Mouse (Mus musculus): ENCODE results near the gene Ankrd39. TPM values are rescaled to one million over a fixed set of nuclear protein-coding genes. Genes with fewer than 3 reads are reported as not detected.
A peak's percentile ranks its signal among the peaks of the same experiment; 100 is the strongest.

Gene Ankrd39
- polyA plus RNA-seq, 1 experiment = 22.1 TPM

- WGBS = 87% methylated on average over 4 of the region's 4 CpGs
- Histone ChIP-seq H3K4me3 (replicated peaks; ENCODE audit: extremely low read depth, low read depth, low read length) (no peak overlapping the region), H3K4me1 (ENCODE audit: control insufficient read depth, insufficient read depth, low read length) (no peaks in the 10 kb centered on the region)
- DNase-seq = no peak
- no peak for TF ChIP-seq POLR2A (IDR thresholded peaks at IDR 0.05; ENCODE audit: borderline replicate concordance, extremely low read depth, low read depth, low read length)
- no peak for TF ChIP-seq CTCF (IDR thresholded peaks at IDR 0.05; ENCODE audit: insufficient read depth, low read length)
These were observed 18.0 kb downstream of the Ankrd39 start for GRCm38 (mm10) chr1:36529274-36529673.

GRCm38 (mm10) chr1:36528351-36528750 is 18.9 kb downstream of the Ankrd39 start:
- no peak for DNase-seq
- H3K4me1 ChIP-seq (ENCODE audit: control insufficient read depth, insufficient read depth, low read length) = no peaks in the 10 kb centered on the region
- no peak for TF ChIP-seq POLR2A (IDR thresholded peaks at IDR 0.05; ENCODE audit: borderline replicate concordance, extremely low read depth, low read depth, low read length)
- TF ChIP-seq CTCF (IDR thresholded peaks at IDR 0.05; ENCODE audit: insufficient read depth, low read length) = no peak
- H3K4me3 ChIP-seq (replicated peaks; ENCODE audit: extremely low read depth, low read depth, low read length) = no peak overlapping the region
- 11% methylated on average over 1 of the region's 1 CpGs for WGBS

GRCm38 (mm10) chr1:36526903-36527302 is 20.3 kb downstream of the Ankrd39 start:
- DNase-seq = no peak
- Histone ChIP-seq H3K4me1 (ENCODE audit: control insufficient read depth, insufficient read depth, low read length) (no peaks in the 10 kb centered on the region), H3K4me3 (replicated peaks; ENCODE audit: extremely low read depth, low read depth, low read length) (no peak overlapping the region)
- 83% methylated on average over 10 of the region's 10 CpGs for WGBS
- TF ChIP-seq POLR2A (IDR thresholded peaks at IDR 0.05; ENCODE audit: borderline replicate concordance, extremely low read depth, low read depth, low read length) (no peak), CTCF (IDR thresholded peaks at IDR 0.05; ENCODE audit: insufficient read depth, low read length) (no peak)

- WGBS = 89% methylated on average over 12 of the region's 12 CpGs
- TF ChIP-seq POLR2A (IDR thresholded peaks at IDR 0.05; ENCODE audit: borderline replicate concordance, extremely low read depth, low read depth, low read length) = no peak
- TF ChIP-seq CTCF (IDR thresholded peaks at IDR 0.05; ENCODE audit: insufficient read depth, low read length) = no peak
- Histone ChIP-seq H3K4me3 (replicated peaks; ENCODE audit: extremely low read depth, low read depth, low read length) (no peak overlapping the region), H3K4me1 (ENCODE audit: control insufficient read depth, insufficient read depth, low read length) (no peaks in the 10 kb centered on the region)
- DNase-seq = no peak
These were observed 21.5 kb downstream of the Ankrd39 start for GRCm38 (mm10) chr1:36525774-36526173.

GRCm38 (mm10) chr1:36524058-36524457 is 23.2 kb downstream of the Ankrd39 start:
- 68% methylated on average over 5 of the region's 5 CpGs for WGBS
- Histone ChIP-seq H3K4me3 (replicated peaks; ENCODE audit: extremely low read depth, low read depth, low read length) (no peak overlapping the region), H3K4me1 (ENCODE audit: control insufficient read depth, insufficient read depth, low read length) (no peaks in the 10 kb centered on the region)
- DNase-seq = no peak
- no peak for TF ChIP-seq CTCF (IDR thresholded peaks at IDR 0.05; ENCODE audit: insufficient read depth, low read length)
- TF ChIP-seq POLR2A (IDR thresholded peaks at IDR 0.05; ENCODE audit: borderline replicate concordance, extremely low read depth, low read depth, low read length) = no peak

GRCm38 (mm10) chr1:36523332-36524013 is 23.8 kb downstream of the Ankrd39 start:
- 70% methylated on average over 9 of the region's 9 CpGs for WGBS
- DNase-seq = no peak
- H3K4me1 ChIP-seq (ENCODE audit: control insufficient read depth, insufficient read depth, low read length) = no peaks in the 10 kb centered on the region
- H3K4me3 ChIP-seq (replicated peaks; ENCODE audit: extremely low read depth, low read depth, low read length) = no peak overlapping the region
- TF ChIP-seq CTCF (IDR thresholded peaks at IDR 0.05; ENCODE audit: insufficient read depth, low read length) = no peak
- no peak for TF ChIP-seq POLR2A (IDR thresholded peaks at IDR 0.05; ENCODE audit: borderline replicate concordance, extremely low read depth, low read depth, low read length)

GRCm38 (mm10) chr1:36522210-36522609 is 25.0 kb downstream of the Ankrd39 start:
- Histone ChIP-seq H3K4me1 (ENCODE audit: control insufficient read depth, insufficient read depth, low read length) (no peaks in the 10 kb centered on the region), H3K4me3 (replicated peaks; ENCODE audit: extremely low read depth, low read depth, low read length) (no peak overlapping the region)
- no peak for TF ChIP-seq POLR2A (IDR thresholded peaks at IDR 0.05; ENCODE audit: borderline replicate concordance, extremely low read depth, low read depth, low read length)
- no peak for TF ChIP-seq CTCF (IDR thresholded peaks at IDR 0.05; ENCODE audit: insufficient read depth, low read length)
- WGBS = 95% methylated on average over 7 of the region's 7 CpGs
- no peak for DNase-seq

- Histone ChIP-seq H3K4me1 (ENCODE audit: control insufficient read depth, insufficient read depth, low read length) (peaks cover 2% of the 10 kb centered on the region), H3K4me3 (replicated peaks; ENCODE audit: extremely low read depth, low read depth, low read length) (no peak overlapping the region)
- no peak for DNase-seq
- WGBS = 71% methylated on average over 11 of the region's 11 CpGs
- TF ChIP-seq POLR2A (IDR thresholded peaks at IDR 0.05; ENCODE audit: borderline replicate concordance, extremely low read depth, low read depth, low read length) = no peak
- TF ChIP-seq CTCF (IDR thresholded peaks at IDR 0.05; ENCODE audit: insufficient read depth, low read length) = no peak
These were observed 27.6 kb downstream of the Ankrd39 start for GRCm38 (mm10) chr1:36519626-36520025.

GRCm38 (mm10) chr1:36518259-36518658 is 29.0 kb downstream of the Ankrd39 start:
- no peak for TF ChIP-seq POLR2A (IDR thresholded peaks at IDR 0.05; ENCODE audit: borderline replicate concordance, extremely low read depth, low read depth, low read length)
- no peak for DNase-seq
- H3K4me1 ChIP-seq (ENCODE audit: control insufficient read depth, insufficient read depth, low read length) = peaks cover 2% of the 10 kb centered on the region
- WGBS = 71% methylated on average over 3 of the region's 3 CpGs
- H3K4me3 ChIP-seq (replicated peaks; ENCODE audit: extremely low read depth, low read depth, low read length) = no peak overlapping the region

GRCm38 (mm10) chr1:36513718-36514117 is 33.5 kb downstream of the Ankrd39 start:
- WGBS = 55% methylated on average over 2 of the region's 2 CpGs
- TF ChIP-seq CTCF (IDR thresholded peaks at IDR 0.05; ENCODE audit: insufficient read depth, low read length) (peak; percentile 53), POLR2A (IDR thresholded peaks at IDR 0.05; ENCODE audit: borderline replicate concordance, extremely low read depth, low read depth, low read length) (no peak)
- Histone ChIP-seq H3K4me1 (ENCODE audit: control insufficient read depth, insufficient read depth, low read length) (peaks cover 2% of the 10 kb centered on the region), H3K4me3 (replicated peaks; ENCODE audit: extremely low read depth, low read depth, low read length) (no peak overlapping the region)
- no peak for DNase-seq

Data from lung, adult 2 months (tissue).